Mouse (Mus musculus) ES-Bruce4 (cell line): Measurements from ENCODE around the gene Rps3.

ENCODE experiments used
- CTCF ChIP-seq: IDR thresholded peaks from one replicate; pipeline ENCODE4 v1.8.1; 2011; ENCODE audit warnings: low read depth, low read length
- EP300 ChIP-seq: IDR thresholded peaks from 2 replicates; pipeline ENCODE4 v1.6.1; 2011; ENCODE audit warnings: low read depth, low read length; ENCODE audit not compliant: insufficient read depth
- POLR2A ChIP-seq: IDR thresholded peaks from one replicate; pipeline ENCODE4 v1.8.1; 2011; ENCODE audit warnings: low read length; ENCODE audit not compliant: insufficient read depth

DNA sequence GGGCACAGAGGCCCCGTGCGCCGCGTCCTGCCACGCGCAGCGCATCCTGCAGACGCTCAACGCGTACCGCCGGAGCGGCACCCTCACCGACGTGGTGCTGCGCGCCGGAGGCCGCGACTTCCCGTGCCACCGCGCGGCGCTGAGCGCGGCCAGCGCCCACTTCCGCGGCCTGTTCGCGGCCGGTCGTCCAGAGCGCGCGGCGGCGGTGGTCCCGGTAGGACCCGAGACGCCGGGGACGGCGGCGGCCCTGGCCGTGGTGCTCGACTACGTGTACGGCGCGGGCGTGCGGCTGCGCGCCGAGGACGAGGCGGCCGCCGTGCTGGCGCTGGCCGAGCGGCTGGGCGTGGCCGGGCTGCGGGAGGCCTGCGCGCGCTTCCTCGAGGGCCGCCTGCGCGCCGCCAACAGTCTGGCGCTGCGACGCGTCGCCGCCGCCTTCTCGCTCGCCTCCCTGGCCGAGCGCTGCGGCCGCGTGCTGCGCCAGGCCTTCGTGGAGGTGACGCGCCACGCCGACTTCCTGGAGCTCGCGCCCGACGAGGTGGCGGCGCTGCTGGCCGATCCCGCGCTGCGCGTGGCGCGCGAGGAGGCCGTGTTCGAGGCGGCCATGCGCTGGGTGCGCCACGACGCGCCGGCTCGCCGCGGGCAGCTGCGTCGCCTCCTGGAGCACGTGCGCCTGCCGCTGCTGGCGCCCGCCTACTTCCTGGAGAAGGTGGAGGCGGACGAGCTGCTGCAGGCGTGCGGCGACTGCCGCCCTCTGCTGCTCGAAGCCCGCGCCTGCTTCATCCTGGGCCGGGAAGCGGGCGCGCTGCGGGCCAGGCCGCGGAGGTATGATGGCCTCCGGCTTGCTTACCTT is 15.0 kb downstream of the Rps3 start:
- TF ChIP-seq CTCF: peak; percentile 39
- TF ChIP-seq EP300: no peak
- no peak for TF ChIP-seq POLR2A
